Comparison of ENCODE assay signal across 8 mouse cellular contexts in the genomic region with DNA sequence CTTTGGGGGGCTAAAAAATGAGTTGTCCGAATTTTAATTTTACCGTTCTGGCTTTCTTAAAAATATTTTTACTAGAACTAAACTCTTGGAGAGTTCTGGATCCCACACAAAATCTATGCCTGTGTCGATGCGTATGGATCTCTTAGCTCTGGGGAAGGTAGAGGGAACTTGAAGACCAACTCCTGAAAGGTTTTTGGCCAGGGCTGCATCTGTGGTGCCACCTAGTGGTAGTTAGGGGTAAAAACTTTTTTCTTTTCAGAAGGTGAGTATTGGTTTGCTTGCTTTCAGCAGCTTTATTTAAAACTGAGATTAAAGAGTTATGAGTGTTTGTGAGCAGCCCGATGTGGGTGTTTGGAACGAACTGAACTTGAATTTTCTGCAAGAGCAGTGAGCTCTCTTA. TPM values are rescaled to one million over a fixed set of nuclear protein-coding genes. Genes with fewer than 3 reads are reported as not detected.
DNase-seq lines count a peak whose midpoint lies in the region; ATAC-seq and TF ChIP-seq lines count a peak whose summit lies in the region.

No protein-coding gene starts in this region.

- POLR2A ChIA-PET in Patski (lab: Charles Lee), result no interaction called here

- peak; percentile 22; the same call in 1 of the 2 replicates for ATAC-seq in cerebellum, adult (ENCODE audit: insufficient number of reproducible peaks, low FRiP score, low TSS enrichment)
- ATAC-seq in Patski, result no peak
- peak; percentile 77 for ATAC-seq in megakaryocyte, adult 5-6 weeks (ENCODE audit: poor library complexity, severe bottlenecking)

- CTCF ChIA-PET in Patski (lab: Charles Lee), result interaction anchor here (0.8 to 3.3 kb wide), 11 partner anchors 9 to 142 kb away, joined by 3 to 10 read pairs (median 4); no protein-coding TSS in a partner anchor

- peaks cover 9% of the 10 kb centered on the region for H3K27me3 ChIP-seq in Patski

- intact Hi-C loops in left cerebral cortex, postnatal 4 days (cut with DNase I), result no loop called here

- DNase-seq in cerebellum, adult 8-10 months, result no peak
- DNase-seq in left cerebral cortex, adult 18-20 months (ENCODE audit: low spot score in 2 of 2), result peak; percentile 13 to 25
- no peak for DNase-seq in left cerebral cortex, postnatal 4 days
- DNase-seq in Patski (ENCODE audit: low read depth, low spot score), result peak; percentile 20
- peak; percentile 48 for DNase-seq in embryo, embryonic 9.5 days (ENCODE audit: extremely low spot score)
- no peak for DNase-seq in urinary bladder, adult 18-20 months (ENCODE audit: low spot score in 2 of 2)

- in situ Hi-C loops in Patski (cut with MboI; ENCODE audit: low pct_unique_long_range_greater_than_20kb), result loop anchor here (5.0 to 10.0 kb wide), 2 partner anchors 140 to 533 kb away; no protein-coding TSS in a partner anchor

- TF ChIP-seq CTCF in Patski (IDR thresholded peaks at IDR 0.05), result peak; percentile 57

RNA-seq across cellular contexts. Expression of a gene that starts 21.8 kb away (rescaled TPM):
- total RNA-seq in left cerebral cortex, adult 18-20 months (2021), result 10 to 100 TPM in 1 of 2 experiments, 1 to 10 TPM in 1; 8.0 to 12.6 TPM
- 10 to 100 TPM in 1 of 2 experiments, 1 to 10 TPM in 1; 9.2 to 11.0 TPM for total RNA-seq in left cerebral cortex, postnatal 4 days (2021)
- 2.3 TPM for polyA plus RNA-seq in Patski (2021)
- total RNA-seq in megakaryocyte, adult 5-6 weeks (2015), result not detected in 2 replicates
- total RNA-seq in megakaryocyte, adult 5-6 weeks (2017), result not detected in 2 replicates

Comparison
In these comparisons a context has a peak if more than half of its experiments do, and no peak if none do; other contexts are left out.
1. DNase-seq: peak in left cerebral cortex, adult 18-20 months (2 of 2), Patski (single experiment) and embryo, embryonic 9.5 days (single experiment); none in cerebellum, adult 8-10 months (single experiment), left cerebral cortex, postnatal 4 days (single experiment) and urinary bladder, adult 18-20 months (0 of 2).
2. RNA of a gene that starts 21.8 kb away (total RNA-seq): 8.0 to 12.6 TPM in left cerebral cortex, adult 18-20 months and 9.2 to 11.0 TPM in left cerebral cortex, postnatal 4 days; not detected in megakaryocyte, adult 5-6 weeks; every median in the first group is over 4 times any median in the second.